Mouse (Mus musculus): ENCODE data around the gene Hesx1.
A peak's percentile ranks its signal among the peaks of the same experiment; 100 is the strongest.

Hesx1 gene

DNA sequence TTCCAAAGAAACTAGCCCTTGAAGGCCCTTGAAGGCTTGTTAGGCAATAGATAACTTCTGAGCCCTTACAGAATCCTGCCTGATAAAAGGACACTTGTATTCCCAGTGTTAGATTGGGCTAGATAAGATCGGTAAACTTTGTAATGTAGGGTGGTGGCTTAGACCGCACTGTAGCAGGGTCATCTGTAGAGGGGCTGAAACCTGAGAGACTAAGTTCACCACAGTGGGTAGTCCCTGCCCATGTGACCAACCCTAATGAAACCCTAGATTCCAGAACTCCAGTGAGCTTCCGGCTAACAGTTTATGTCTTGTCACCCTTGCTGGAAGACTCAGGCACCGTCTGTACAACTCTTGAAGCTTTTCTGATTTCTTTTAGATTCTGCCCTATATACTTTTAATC, 19.4 kb downstream of the Hesx1 start:
- no peak for DNase-seq (ENCODE audit: low read depth, low spot score)

DNA sequence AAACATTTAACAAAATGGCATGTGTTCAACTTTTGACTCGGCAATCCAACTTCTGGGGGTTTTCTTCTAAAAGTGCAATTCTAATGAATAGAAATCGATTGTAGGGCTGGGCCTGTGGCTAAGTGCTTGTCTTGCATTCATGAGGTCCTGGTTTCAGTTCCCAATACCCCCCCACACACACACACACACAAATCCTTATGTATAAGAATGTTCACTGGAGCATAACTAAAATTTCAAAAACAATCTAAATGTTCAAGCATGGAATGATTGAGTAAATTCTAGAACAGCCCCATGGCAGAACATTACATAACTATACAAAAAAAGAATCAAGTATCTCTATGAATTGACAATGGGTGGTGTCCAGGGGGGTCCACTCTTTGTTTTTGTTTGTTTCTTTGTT, 23.7 kb downstream of the Hesx1 start:
- DNase-seq (ENCODE audit: low read depth, low spot score): no peak

DNA sequence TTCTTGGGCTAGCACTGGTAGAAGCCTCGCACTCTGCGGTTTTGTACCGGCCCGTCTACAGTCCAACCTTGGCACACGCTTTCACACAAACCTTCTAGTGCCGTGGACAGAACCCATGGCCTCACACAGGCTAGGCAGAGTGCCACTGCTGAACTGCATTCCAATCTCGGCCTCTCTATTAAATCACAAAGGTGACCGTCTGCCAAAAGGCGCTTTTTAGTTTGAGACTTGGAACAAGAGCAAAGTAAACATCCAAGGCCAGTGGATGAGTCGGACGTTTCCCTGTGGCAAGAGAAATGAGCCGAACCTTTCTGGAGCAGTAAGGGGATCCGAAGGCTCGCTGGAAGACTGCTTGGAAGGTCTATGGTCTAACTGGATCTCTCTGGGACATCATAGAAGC, 25.6 kb downstream of the Hesx1 start:
- DNase-seq (ENCODE audit: low read depth, low spot score): no peak

DNA sequence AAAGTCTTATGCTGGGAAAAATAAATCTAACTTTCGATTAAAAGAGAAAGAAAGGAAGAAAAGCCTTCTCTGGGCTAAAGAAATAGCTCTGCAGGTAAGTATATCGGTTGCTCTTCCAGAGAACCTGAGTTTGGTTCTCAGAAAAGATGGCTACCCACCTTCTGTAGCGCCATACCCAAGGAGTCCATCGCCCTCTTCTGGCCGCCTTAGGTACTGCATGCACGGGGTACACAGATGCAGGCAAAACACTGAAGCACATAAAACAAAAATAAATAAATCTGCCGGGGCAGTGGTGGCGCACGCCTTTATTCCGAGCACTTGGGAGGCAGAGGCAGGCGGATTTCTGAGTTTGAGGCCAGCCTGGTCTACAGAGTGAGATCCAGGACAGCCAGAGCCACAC, 28.7 kb downstream of the Hesx1 start:
- peak; percentile 27 for DNase-seq (ENCODE audit: low read depth, low spot score)

DNA sequence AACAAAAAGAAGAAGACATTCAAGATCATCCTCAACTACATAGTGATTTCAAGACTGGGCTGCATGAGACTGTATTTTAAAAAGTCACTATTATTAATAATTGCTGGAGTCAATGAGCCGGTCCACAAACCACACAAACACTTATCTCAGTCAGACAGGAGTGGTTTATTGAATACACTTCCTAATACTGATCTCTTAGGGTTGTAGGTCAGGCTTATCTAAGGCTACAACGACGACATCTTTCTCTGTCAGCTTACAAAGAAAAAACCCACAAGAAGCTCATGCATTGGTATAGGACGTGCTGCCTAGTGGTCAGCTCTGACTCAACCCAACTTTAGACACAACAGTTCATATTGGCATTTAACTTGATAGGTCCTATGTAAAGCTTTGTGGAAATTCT, 30.4 kb downstream of the Hesx1 start:
- no peak for DNase-seq (ENCODE audit: low read depth, low spot score)

DNA sequence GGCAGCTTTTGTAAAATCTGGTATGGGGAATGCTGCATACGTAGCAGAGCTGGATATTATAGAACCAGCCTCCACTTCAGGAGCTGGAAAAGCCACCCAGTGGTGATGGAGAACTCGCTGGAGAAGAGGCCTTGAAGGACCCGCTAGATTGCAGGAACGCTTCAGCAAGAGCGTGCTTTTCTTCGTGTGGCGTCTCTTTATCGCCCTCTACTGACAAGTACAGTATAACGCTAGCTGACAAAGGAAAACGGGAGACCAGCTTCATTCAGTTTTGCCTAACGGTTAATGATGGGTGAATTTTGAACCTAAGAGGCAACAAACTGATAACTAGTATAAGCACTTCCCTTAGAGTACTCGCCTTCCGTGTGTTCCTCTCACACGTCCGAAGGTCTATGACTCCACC, 35.6 kb downstream of the Hesx1 start:
- peak; percentile 93 for DNase-seq (ENCODE audit: low read depth, low spot score)

DNA sequence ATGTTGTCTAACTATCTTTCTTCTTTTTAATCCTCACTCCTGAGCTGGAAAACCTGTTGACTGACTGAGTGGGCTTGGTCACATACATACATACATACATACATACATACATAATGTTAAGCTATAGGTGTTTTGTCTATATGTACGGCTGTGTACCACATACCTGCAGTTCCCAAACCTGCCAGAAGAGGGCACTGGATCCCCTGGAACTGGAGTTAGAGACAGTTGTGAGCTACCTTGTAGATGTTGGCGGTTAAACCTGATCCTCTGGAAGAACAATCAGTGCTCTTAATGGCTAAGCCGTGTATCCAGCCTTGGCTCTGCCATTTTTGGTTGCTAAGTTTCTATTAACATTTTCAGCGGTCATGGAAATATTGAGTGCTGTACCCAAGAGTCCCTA, 36.9 kb downstream of the Hesx1 start:
- peak; percentile 36 for DNase-seq (ENCODE audit: low read depth, low spot score)

DNA sequence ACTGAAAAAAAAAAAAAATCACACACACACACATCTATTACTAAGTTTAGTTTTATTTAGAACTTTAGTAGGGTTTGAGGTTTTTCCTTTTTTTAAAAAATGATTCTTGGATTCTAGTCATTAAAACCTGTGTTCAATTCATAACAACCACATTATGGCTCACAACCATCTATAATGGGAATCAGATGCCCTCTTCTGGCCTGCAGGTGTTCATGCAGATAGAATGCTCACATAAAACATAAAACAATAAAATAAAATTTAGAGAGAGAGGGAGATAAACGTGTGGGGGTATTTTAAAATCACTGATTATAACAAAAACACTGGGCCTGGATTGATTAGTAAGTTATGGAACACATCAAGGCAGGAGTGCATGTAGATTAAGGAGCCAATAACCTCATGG, 43.3 kb downstream of the Hesx1 start:
- DNase-seq (ENCODE audit: low read depth, low spot score): no peak

DNA sequence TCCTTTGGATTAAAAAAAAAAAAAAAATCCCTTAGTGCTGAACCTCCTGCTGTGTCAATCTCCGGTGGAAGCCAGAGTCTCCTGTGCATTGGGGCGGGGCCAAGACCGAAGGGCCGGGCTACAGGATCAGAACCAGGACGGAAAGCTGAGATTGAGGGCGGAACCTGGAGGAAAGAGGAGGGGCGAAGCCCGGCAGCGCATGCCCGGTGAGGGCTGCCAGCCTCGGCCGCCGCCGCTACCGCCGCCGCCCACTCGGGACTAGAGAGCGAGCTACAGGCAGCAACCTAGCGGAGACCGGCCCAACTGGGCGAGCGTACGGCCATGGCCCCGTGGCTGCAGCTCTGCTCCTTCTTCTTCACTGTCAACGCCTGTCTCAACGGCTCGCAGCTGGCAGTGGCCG, 44.6 kb downstream of the Hesx1 start, which contains the start of gene Il17rd:
TSS of gene Il17rd (plus strand) at position 159 of the 400 bp plus-strand sequence.
- DNase-seq (ENCODE audit: low read depth, low spot score): peak; percentile 90

DNA sequence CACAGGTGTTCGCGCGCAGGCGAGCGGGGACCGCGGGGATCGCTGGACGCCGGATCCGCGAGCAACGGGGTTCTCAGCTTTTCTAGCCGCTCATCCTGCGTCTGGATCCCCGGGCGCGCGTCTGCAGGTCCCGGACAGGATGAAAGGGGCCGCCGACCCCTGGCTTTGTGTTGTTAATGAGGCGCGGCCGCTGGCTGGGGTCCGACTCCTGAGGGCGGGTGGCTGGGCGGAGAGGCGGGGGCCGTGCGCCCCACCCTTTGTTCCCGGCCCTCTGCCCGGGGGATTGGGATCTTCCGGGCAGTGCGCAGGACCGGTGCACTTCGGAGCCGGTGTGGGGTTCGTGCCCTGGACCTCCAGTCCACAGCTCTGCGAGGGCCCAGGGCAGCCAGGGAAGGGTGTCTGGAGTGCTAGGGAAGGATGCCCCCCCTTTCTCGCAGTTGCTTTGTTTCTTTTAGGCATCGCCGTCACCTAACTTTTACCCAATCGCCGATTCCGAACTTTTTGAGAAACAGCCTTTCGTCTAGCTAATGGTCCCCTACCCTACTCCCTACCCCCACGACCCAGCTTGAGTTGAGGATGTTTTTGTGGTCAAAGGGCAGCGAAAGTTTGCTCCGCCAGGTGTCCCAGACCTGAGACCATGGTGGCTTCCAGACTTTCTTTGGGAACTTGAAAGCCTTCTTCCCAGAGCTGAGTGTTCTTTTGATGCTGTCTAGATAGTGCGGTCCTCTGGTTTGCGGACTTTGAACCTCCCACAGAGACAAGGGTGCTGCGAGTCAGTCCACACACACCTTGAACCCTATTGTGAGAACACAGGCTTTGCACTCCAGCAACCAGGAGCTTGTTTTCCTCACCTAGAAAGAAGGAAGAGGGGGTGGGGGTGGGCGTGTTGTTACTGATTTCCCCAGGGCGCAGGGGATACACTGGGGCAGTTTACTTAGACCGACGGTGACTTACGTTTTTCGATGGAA, 45.3 kb downstream of the Hesx1 start:
- DNase-seq (ENCODE audit: low read depth, low spot score): no peak

DNA sequence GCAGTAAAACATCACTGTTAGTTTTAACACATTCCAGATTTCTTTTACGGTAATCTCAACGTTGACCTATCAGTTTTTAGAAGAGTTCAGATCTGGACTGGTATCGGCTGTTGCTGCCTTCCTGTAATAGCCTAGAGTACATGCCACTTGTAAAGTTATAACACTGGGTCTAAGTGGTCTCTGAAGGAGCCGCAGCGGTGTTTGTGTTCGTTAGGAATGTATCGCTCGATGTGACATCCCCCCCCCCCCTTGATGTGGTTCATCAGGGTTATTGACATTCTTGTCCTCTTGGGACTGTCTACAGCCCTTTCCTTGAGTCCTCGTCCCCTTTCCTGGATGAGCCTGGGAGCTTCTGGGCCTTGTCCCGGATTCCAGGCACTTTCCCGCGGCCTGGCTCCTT, 46.2 kb downstream of the Hesx1 start:
- no peak for DNase-seq (ENCODE audit: low read depth, low spot score)

DNA sequence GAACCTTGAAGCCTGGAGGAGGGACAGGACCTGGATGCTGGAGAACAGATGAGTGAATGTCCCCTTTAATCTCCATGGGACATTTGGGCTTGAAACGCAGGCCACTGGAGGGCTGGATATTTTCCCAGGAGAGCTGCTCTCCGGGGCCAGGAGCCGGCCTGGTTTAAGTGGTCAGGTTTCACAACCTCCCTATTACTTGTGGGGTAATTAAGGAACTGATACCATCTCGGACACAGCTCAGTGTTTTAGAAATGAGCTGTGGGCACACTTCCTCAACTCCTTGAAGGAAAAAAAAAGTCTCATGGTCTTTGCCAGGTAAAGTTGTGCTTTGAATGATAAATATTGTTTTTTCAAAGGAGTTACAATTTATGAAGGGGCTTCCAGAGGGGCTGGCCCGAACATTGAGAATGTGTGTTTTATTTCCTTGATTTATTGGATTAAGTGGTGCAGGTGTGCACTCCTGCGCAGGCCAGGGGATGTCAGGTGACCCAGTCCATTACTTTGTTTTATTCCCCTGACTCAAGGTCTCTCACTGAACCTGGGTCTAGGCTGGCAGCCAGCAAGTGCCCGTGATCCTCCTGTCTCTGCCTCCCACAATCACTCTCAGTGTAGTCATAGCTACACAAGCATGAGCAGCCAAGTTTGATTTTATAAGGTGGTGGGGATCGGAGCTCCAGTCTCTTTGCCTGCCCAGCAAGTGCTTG, 48.2 kb downstream of the Hesx1 start:
- DNase-seq (ENCODE audit: low read depth, low spot score): peak; percentile 20

DNA sequence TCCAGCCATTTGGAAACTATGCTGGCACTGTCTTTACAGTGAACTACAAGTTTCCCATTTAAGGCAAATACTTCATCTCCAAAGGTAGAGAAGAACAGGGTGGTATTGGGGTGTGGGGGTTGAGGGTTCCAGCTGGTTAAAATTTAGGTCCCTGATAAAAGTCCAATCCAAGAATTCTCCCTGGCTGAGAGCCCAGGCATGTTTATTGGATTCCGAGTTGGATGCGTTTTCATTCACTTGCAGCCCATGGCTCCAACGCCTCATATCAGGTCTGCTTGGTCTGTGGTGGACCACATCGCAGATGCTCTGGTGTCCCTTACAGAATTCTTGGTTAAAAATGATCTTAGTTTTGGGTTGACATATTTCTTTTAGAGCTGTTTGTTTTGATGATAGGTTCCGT, 49.2 kb downstream of the Hesx1 start:
- DNase-seq (ENCODE audit: low read depth, low spot score): no peak

DNA sequence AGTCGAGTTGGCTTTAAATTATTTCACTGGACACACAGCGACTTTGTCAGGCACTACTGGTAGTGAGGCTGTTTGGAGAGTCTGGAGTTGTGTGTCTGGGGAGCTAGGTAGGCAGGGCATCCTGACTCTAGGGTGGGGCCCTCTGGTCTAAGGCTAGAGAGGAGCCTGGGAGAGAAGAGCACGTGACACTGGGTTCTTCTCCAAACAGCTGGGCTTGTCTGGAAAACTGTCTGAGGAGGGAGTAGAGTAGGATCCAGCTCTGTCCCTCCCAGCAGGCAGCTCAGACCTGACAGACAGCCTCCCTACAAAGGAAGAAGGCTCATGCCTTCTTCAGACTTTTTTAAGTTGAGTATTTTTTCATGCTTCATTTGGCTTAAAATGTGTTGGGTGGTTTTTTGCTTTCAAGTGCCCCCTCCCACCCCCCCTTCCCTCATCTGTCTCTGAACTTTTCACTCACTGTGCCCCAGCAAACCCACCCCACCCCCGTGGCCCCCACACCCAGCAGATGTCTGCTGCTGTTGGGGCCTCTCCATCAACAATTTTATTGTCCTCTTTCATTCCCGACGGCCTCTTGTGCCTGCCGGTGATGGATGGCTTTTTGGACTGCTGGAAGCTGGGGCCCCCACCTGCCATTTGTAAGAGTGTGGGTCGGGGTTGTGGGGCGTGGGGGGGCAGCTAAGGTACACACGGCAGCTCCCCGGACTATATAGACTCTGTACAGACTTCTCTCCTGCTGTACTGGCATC, 50.2 kb downstream of the Hesx1 start:
- no peak for DNase-seq (ENCODE audit: low read depth, low spot score)

DNA sequence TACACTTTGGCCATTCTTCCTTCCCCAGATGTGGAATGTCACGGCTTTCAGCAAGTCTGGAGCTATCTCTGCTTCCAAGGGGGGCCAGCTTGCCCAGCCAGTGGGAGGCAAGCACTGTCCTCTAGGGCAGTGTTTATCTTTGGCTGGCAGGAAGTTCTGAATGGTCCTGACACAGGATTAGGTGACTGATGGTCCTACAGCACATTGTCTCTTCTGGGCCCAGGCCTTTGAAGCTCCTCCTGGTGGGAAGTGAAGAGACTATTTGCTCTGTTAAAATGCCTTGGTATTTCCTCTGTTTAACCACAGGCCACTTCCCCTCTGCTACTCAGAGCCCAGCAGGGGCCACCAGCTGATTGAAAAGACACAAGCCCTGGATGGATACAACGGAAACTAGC, 50.7 kb downstream of the Hesx1 start:
- no peak for DNase-seq (ENCODE audit: low read depth, low spot score)

DNA sequence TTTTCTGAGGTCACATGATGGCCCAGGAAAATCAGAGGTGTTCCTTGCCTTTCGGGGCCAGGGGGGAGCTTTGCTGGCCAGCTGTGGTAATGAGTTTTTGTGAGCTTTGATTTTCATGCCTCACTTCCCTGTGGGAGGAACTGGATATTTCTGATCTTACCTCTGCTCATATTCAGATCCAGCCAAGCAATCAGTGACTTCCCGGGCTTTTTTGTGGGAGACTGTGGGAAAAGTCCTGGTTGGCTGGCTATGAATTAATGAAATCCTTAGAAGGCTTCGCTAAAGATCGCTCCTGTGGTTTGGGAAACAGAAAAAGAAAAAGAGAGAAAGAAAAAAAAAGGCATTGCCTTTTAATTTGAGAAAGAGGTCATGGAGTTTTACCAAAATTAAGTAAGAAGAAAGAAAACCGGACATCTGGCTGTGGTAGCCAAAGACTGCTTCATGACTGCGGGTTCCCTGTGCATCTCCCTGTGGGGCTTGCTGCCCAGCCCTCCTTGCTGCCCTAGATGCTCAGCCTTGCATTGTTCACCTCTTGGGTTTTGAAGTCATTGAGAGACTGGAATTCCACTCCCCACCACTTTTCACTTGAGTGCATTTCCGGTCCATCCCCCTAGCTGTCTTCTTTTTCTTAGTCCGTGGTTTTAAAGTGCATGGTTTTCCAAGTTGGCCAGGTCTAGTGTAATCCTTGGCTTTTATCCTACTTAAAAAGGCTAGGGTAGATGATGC, 54.2 kb downstream of the Hesx1 start:
- DNase-seq (ENCODE audit: low read depth, low spot score): no peak

DNA sequence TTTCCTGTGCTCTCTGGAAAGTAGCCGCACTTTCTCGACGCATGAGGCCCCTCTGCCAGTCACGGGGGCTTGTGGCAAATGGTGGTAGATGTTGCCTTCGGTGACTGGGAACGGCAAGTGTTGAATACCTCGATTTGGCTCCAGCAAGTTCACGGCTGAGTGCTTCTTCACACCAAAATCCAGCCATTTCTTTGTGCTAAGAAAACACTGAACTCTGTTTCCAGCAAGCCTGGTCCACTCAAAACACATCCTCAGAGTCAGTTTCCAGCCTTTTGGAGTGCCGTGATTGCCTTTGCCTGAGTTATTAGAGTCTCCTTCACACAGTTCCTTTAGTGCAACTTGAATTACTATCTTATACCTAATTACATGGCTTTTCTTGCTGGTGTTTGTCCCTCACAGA, 55.8 kb downstream of the Hesx1 start:
- DNase-seq (ENCODE audit: low read depth, low spot score): no peak

DNA sequence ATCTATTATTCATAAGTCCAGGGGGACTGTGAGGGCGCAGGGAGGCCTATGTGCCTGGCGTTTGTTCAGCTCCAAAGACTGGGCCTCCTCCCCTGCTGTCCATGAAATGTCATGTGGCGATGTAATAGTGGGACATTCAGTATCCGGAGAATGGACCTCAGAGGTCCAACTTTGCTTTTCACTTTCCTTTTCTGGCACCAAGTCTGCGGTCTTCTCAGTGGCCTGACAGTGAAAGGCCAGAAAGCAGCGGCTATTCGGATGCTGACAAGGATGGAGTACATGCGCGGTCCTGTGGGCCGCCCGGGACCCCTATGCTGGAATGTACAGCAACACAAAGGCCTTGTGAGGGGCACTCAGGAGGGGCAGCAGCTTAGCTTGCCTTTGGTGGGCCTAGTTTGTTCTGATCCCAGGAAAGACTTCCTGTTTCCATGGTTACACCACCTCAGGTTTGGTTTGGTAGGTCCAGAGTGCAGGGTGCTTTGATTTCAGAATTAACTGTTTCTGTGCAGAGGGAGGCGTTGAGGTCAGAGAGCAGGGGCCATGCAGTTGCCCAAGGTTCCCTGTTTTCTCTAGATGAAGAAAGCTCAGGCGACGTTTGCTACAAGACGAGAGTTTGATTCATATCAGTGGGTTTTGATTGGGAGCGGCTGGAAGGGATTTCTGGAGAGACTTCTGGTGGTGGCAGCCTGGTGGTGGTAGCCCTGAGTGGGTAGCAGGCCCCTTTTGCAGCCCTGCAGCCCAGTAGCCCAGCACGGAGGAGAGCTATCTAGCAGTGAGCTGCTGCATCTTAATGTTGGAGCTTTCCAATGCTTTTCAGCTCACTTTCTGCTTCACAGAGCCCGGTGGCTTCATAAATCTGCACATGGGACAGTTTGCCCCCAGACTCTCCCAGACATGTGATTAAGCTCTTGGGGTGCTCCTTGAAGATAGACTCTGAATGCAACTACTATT, 56.6 kb downstream of the Hesx1 start:
- DNase-seq (ENCODE audit: low read depth, low spot score): no peak

DNA sequence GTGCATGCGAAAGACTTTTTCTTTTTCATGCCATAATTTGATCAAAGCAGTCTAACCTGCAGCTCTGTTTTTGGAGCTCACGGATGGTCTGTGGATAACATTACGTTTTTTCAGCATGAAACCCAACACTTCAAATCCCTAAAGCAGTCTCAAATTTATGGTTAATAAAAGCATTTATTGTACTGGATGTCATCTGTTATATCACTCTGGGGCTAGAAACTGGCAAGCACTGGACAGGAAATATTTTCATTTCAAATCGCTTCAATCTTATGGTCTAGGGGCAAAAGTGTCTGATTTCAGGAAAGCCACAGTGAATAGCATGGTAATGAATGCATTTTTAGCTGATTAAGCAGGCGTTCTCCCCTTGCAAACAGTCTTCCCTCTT, 57.3 kb downstream of the Hesx1 start:
- no peak for DNase-seq (ENCODE audit: low read depth, low spot score)

Measured in brain, adult 2 months (tissue).